Comparison of ENCODE assay signal across 16 mouse cellular contexts in genomic region chr1:188457221-188458008, GRCm38 (mm10).
DNase-seq lines count a peak whose midpoint lies in the region; ATAC-seq lines count a peak whose summit lies in the region.
"Had no signal": no experiment of that assay in that cellular context is flagged by ENCODE, and none has a peak within 500 bp of the region (broad histone marks: within the 10 kb centered on the region; RNA-seq: fewer than 3 reads in every experiment).

No protein-coding gene starts in this region.

- no peaks in the 10 kb centered on the region for H3K36me3 ChIP-seq in forebrain, embryonic 14.5 days (ENCODE audit: control insufficient read depth, insufficient read depth, low read length)
- H3K36me3 ChIP-seq: heart, embryonic 13.5 days; limb, embryonic 13.5 days had no signal

- H3K4me3 ChIP-seq in forebrain, embryonic 14.5 days (ENCODE audit: low read depth, low read length), result no peak overlapping the region
- H3K4me3 ChIP-seq: heart, embryonic 13.5 days; limb, embryonic 13.5 days; myocyte had no signal

- H3K9ac ChIP-seq in forebrain, embryonic 14.5 days (ENCODE audit: low read length), result no peak overlapping the region
- H3K9ac ChIP-seq: heart, embryonic 13.5 days; limb, embryonic 13.5 days had no signal

- no peaks in the 10 kb centered on the region; the same call in 1 of the 2 replicates for H3K27me3 ChIP-seq in forebrain, embryonic 14.5 days (replicated peaks; ENCODE audit: control insufficient read depth, insufficient read depth, low read length)
- H3K27me3 ChIP-seq: heart, embryonic 13.5 days had no signal

- H3K4me1 ChIP-seq in forebrain, embryonic 14.5 days (ENCODE audit: control insufficient read depth, insufficient read depth, low read length), result peaks cover 18% of the 10 kb centered on the region
- H3K4me1 ChIP-seq: heart, embryonic 13.5 days had no signal

- DNase-seq in cerebellum, postnatal 10 days, result peak; percentile 15 to 18
- no peak for DNase-seq in cerebellum, postnatal 4 days (ENCODE audit: low spot score in 2 of 2)
- peak; percentile 13 to 27 for DNase-seq in left cerebral cortex, postnatal 25 days (ENCODE audit: low spot score in 2 of 2)
- DNase-seq in left cerebral cortex, postnatal 4 days, result no peak
- peak; percentile 88 for DNase-seq in forebrain, embryonic 14.5 days (ENCODE audit: low spot score)
- DNase-seq in mesoderm, embryonic 11.5 days (ENCODE audit: low read depth, low spot score), result peak; percentile 75
- no peak for DNase-seq in left cerebral cortex, postnatal 10 days (ENCODE audit: extremely low spot score in 1 of 2, low spot score in 2 of 2)
- DNase-seq in lung, postnatal 10 days, result no peak
- DNase-seq: adrenal gland, postnatal 14 days; cerebellum, adult 11 months; kidney, postnatal 36 days had no signal

- intact Hi-C loops in left cerebral cortex, postnatal 25 days (cut with DNase I), result no loop called here
- intact Hi-C loops in left cerebral cortex, postnatal 4 days (cut with DNase I), result no loop called here
- intact Hi-C loops in left cerebral cortex, postnatal 10 days (cut with DNase I), result no loop called here

- H3K9me3 ChIP-seq in forebrain, embryonic 14.5 days (replicated peaks; ENCODE audit: control insufficient read depth, low read length), result no peaks in the 10 kb centered on the region
- H3K9me3 ChIP-seq: heart, embryonic 13.5 days; limb, embryonic 13.5 days had no signal

- H3K27ac ChIP-seq in forebrain, embryonic 14.5 days (ENCODE audit: low read depth, low read length), result no peak overlapping the region
- H3K27ac ChIP-seq: heart, embryonic 13.5 days; limb, embryonic 13.5 days had no signal

- 16% methylated on average over 13 of the region's 13 CpGs for WGBS in forebrain, embryonic 14.5 days

- peak; percentile 81 for ATAC-seq in forebrain, embryonic 14.5 days
- ATAC-seq: inflammation-experienced regulatory T-cells, adult 6 months; lung, postnatal 0 days had no signal

- peak overlapping the region; percentile 26; the same call in 1 of the 2 replicates for H3K4me2 ChIP-seq in forebrain, embryonic 14.5 days (ENCODE audit: low read length)
- H3K4me2 ChIP-seq: heart, embryonic 13.5 days; limb, embryonic 13.5 days had no signal

Comparison
In these comparisons a context has a peak if more than half of its experiments do, and no peak if none do; other contexts are left out.
1. DNase-seq: peak in cerebellum, postnatal 10 days (2 of 2), left cerebral cortex, postnatal 25 days (2 of 2), forebrain, embryonic 14.5 days (single experiment) and mesoderm, embryonic 11.5 days (single experiment); none in cerebellum, postnatal 4 days (0 of 2), left cerebral cortex, postnatal 4 days (single experiment), left cerebral cortex, postnatal 10 days (0 of 2) and lung, postnatal 10 days (single experiment).